Mouse (Mus musculus): ENCODE measurements around the gene Barx2. TPM values are rescaled to one million over a fixed set of nuclear protein-coding genes. Genes with fewer than 3 reads are reported as not detected.

Gene Barx2
- total RNA-seq, 2 experiments from 2014 or later: not detected

- no peak for ATAC-seq (replicated peaks; ENCODE audit: low FRiP score, poor library complexity, severe bottlenecking)
Observed at GRCm38 (mm10) chr9:31901781-31902180, 11.5 kb downstream of the Barx2 start.

DNA sequence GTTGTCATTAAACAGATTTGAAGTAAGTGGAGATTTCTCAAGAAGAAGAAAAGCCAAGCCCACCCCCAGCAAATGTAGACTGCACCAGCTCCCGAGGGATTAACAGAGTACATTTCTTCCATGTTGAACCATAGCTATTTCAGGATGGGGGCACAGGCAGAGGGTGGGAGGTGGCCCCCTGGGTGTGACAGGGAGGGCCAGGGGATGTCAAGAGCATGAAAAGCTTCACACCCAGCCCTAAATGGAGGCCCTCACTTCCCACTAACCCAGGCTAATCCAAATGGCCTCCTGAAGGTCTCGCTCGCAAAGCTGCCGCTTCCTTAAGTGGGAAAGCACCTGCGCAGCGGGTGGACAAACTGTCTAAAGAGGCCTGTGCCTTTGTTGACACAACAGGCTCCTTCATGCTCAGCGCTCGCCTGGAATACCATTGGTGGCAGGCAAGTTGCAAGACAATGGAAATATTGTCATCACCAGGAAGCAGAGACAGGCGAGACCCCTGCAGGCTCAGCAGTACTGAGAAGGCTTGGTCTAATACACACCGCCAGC lies 18.4 kb downstream of the Barx2 start:
- no peak for ATAC-seq (replicated peaks; ENCODE audit: low FRiP score, poor library complexity, severe bottlenecking)

DNA sequence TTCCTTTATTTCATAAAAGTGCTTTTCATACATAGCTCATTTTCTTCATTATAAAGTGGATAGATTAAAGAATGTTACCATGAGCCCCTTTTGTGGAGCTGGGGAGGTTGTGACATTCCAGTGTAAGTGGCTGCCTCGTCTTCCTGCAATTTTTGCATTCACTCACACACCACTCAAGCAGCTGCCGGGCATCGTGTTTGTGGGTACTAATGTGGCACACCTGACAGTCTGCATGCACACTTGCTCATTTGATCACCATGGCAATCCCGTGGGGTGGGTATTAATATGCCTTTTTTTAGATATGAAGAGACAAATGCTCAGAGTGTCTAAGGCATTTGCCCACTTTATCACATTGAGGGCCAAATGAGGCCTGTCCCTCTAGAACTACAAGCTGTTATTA lies 24.9 kb downstream of the Barx2 start:
- no peak for ATAC-seq (replicated peaks; ENCODE audit: low FRiP score, poor library complexity, severe bottlenecking)

DNA sequence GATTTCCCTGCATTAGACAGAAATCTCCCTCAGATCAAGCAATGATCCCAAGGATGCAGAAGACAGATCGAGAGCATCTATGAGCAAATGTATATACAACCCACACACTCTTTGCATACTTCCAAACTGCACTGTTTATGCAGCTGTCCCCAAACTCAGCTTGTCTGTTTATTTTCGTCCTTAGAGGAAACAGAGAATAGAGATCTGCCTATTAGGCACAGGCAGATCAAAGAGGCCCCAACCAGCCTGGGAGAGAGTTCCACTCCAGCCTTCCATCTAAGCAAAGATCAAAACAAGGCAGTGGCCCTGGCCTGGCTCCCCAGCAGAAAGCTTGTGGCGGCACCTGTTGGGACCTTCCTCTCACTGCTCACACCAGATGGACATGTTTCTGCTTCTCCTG lies 27.0 kb downstream of the Barx2 start:
- no peak for ATAC-seq (replicated peaks; ENCODE audit: low FRiP score, poor library complexity, severe bottlenecking)

GRCm38 (mm10) chr9:31882376-31882775 lies 30.9 kb downstream of the Barx2 start:
- ATAC-seq (replicated peaks; ENCODE audit: low FRiP score, poor library complexity, severe bottlenecking): no peak

GRCm38 (mm10) chr9:31875556-31875955 lies 37.7 kb downstream of the Barx2 start:
- ATAC-seq (replicated peaks; ENCODE audit: low FRiP score, poor library complexity, severe bottlenecking): no peak

GRCm38 (mm10) chr9:31874236-31874635 lies 39.0 kb downstream of the Barx2 start:
- no peak for ATAC-seq (replicated peaks; ENCODE audit: low FRiP score, poor library complexity, severe bottlenecking)

DNA sequence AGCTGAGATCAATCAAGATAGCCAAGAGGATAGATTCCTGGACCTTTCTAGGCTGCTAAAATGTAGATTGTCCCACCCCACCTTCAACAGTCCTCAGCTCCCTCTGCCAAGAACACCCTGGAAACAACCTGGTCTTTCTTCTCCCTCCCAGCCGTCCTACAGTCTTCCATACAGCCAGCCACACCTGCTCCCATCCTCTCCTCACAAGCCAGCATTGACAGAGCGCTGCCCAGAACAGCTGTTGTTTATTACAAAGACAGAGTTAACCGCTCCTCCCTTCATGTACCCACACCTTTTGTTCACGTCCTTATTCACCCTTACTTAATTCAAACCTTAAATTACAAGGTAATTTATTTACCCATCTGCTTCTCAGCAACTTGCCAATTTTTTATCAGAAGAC lies 41.9 kb downstream of the Barx2 start:
- no peak for ATAC-seq (replicated peaks; ENCODE audit: low FRiP score, poor library complexity, severe bottlenecking)

DNA sequence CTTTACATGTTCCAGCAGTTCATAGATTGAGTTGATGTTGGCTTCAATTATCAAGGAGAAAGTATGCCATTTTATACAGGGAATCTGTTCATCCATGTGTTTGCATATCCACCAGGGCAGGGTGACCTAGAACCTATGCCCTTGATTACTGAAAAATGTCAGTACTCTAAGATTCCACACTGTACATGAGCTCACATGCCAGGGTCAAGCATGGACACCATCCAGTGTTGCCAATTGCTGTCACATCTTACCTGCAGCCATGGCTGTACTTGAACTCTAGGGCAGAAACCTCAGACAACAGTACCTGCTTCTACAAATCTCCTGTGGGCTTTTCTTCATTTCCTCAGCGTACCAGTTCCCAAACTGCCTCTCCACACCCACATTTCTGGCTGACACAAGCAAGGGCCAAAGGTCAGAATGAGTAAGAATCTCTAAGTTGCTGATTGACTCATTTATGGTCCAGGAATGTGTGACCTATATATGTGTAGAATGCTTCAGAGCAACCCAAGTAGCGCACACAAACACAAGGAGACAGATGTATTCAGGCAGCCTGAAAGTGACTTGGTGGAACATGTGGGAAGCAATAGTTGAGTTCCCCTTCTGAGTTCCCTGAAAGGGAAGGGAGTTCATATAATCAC lies 44.3 kb downstream of the Barx2 start:
- no peak for ATAC-seq (replicated peaks; ENCODE audit: low FRiP score, poor library complexity, severe bottlenecking)

DNA sequence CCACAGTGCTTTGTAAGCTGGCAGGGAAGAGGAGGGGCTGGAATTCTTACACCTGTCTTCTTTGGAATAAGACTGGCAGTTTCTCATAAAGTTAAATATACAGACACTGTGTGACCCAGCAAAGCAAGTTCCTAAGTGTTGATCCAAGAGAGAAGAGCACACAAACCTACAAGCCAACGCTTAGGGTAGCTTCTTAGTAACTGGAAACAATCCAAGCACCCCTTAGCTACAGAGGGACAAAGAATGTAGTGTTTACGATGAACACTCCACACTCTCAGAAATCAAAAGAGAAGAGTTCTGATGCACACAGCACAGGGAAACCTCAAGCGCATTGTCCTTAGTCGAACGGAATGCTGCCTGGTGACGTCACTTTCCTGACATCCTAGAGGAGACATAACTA lies 49.4 kb downstream of the Barx2 start:
- no peak for ATAC-seq (replicated peaks; ENCODE audit: low FRiP score, poor library complexity, severe bottlenecking)

GRCm38 (mm10) chr9:31859446-31859845 lies 53.8 kb downstream of the Barx2 start:
- no peak for ATAC-seq (replicated peaks; ENCODE audit: low FRiP score, poor library complexity, severe bottlenecking)

DNA sequence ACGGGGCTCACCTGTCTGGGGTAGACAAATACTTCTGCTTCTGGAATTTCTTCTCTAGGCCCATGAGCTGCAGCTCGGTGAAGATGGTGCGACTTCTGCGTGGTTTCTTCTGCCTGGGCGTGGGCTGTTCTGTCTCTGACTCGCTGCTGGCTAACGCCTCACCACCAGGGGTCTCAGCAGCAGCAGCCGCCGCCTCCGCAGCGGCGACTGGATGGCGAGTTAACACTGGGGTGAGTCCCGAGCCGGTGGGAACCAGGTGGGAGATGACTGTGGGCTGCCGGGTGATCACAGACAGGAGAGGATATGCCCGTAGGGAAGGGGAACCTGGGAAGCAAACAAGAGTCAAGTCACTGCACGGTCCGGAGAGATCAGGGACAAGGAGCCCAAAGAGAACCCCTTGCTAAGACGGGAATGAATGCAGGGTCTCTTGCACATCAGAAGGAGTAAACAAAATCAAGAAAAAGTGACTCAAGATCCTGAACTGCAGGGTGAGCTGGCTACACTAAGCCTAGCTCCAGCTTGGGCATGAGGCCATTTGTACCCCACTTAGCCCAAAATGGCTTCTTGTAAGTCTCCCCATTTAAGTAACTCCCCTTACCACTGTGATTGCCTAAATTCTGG lies 54.4 kb downstream of the Barx2 start:
- no peak for ATAC-seq (replicated peaks; ENCODE audit: low FRiP score, poor library complexity, severe bottlenecking)

DNA sequence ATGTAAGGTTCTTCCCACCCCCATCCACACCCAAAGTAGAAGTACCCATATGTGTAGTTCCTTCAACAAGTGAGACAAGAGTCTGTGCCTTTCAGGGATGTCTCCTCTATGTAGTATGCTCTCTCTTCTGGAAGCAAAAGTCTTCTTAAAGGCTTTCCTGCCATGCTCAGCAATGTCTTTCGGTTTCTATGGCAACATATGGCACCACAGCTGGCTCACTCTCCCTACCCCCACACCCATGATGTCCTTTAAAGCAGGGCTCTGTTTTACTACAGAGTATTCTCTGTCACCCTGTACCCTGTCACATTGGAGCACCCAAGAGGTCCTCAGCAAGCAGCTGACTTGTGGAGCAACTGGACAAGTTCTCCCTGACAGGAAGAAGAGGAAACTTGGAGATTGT lies 55.8 kb downstream of the Barx2 start:
- no peak for ATAC-seq (replicated peaks; ENCODE audit: low FRiP score, poor library complexity, severe bottlenecking)

DNA sequence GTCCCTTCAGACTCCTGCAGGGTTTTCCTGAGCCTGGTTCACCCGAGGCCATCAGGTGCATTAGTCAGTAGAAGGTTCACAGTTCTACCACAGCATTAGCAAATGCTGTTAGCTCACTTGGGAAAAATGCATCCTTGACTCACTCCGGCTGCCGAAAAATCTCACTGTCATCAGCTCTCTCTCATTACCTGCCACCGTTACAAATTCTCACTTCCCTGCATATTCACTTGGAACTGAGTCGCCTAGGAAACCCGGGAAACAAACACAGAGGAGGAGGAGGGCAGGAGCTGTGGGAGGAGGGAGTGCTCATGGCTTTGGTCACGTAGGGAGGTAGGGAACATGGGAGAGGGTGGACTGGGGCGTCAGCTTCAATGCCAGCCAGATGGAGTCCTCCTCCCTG lies 56.8 kb downstream of the Barx2 start:
- no peak for ATAC-seq (replicated peaks; ENCODE audit: low FRiP score, poor library complexity, severe bottlenecking)

DNA sequence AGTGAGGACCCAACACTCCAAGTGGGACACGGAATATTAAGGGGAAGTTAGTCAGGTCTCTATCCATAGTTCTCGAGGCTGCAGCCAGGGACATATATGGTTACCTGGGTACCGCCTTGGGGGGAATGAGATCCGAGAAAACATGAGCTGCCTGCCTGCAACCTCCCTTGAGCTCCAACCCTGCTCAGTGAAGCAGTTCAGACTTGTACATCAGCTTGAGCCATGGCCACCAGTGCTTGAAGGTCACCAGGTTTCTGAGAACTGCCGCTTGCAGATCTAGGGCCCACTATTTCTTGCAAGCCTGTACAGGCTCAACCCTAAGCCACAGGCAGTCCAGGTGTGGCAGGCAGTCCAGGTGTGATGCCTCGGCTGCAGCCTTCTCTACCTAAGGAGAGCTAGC lies 57.6 kb downstream of the Barx2 start:
- no peak for ATAC-seq (replicated peaks; ENCODE audit: low FRiP score, poor library complexity, severe bottlenecking)

DNA sequence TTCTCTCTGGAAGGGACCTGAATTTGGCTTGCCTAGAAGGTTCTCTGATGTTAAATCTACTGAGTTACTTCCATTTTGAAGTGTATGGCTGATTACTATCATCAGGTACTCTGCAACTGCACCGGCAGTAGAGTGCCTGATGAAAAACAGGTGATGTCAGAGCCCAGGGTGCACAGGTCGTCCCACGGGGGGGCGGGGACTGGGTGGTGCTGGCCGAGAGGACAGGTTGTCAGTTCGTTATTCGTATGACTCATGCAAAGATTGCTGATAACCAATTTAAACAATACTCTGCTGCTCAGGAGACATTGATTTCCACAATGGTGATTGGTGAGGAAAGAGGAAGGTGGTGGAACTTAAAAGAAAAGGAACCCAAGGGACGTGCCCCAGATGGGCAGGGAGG lies 61.6 kb downstream of the Barx2 start:
- no peak for ATAC-seq (replicated peaks; ENCODE audit: low FRiP score, poor library complexity, severe bottlenecking)

DNA sequence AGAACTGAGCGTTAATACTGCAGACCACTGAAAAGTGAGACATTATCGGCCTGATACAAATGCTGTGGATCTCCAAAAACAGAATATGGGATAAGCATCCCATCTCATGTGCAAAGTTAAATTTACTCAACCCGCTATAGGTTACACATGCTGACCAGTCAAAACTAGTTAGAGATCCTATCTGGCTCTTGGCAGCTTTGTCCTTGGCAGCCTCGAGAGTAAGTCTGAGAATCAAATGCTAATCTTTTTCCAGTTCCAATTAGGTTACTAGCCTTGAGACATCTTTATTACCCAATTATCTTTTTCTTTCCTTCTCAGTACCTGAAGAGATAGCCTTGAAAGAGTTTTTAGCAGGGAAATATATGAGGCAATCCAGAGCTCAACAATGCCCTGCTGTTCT lies 62.6 kb downstream of the Barx2 start:
- no peak for ATAC-seq (replicated peaks; ENCODE audit: low FRiP score, poor library complexity, severe bottlenecking)

DNA sequence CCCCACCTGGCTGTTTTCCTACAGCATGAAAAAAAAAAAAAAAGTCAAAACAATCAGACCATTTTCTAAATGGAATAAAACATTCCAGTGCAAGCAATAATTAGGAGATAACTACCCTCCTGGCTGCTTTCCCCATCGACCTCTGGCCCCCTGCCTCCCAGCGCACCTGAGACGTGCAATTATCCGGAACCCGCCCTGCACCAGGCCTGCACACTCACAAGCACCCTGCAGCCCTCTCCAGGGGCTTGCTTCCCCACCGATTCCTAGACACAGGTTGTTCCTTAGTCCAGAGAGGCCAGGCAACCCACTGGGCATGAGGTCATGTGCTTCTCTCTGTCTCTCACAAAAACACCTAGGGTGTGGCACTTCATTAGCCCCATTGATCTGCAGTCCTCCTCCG lies 63.9 kb downstream of the Barx2 start:
- ATAC-seq (replicated peaks; ENCODE audit: low FRiP score, poor library complexity, severe bottlenecking): no peak

- ATAC-seq (replicated peaks; ENCODE audit: low FRiP score, poor library complexity, severe bottlenecking): no peak
Observed at GRCm38 (mm10) chr9:31844614-31845013, 68.6 kb downstream of the Barx2 start.

GRCm38 (mm10) chr9:31841108-31841815 lies 72.0 kb downstream of the Barx2 start:
- no peak for ATAC-seq (replicated peaks; ENCODE audit: low FRiP score, poor library complexity, severe bottlenecking)

GRCm38 (mm10) chr9:31840571-31840970 lies 72.7 kb downstream of the Barx2 start:
- no peak for ATAC-seq (replicated peaks; ENCODE audit: low FRiP score, poor library complexity, severe bottlenecking)
